ENCODE assay signal across 35 mouse cellular contexts in the genomic region with DNA sequence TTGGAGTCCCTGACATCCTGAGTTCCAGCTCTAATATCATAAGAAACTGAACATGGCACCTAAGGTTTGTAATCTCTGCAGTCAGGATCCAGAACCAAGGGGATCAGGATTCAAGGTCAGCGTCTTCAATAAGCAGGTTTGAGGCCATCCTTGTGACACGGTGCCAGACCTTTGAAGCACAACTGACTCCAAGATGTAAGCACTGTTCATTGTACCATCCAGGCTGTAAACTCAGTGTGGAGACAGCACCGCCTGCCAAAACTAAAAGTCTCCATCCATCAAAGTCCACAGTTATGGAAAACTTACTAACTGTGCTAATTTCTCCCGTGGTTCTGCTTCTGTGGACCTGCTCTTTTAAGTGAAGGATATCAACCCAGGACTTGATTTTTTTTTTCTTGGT. TPM values are rescaled to one million over a fixed set of nuclear protein-coding genes. Genes with fewer than 3 reads are reported as not detected.
DNase-seq lines count a peak whose midpoint lies in the region; TF ChIP-seq lines count a peak whose summit lies in the region.
"Had no signal": no experiment of that assay in that cellular context is flagged by ENCODE, and none has a peak within 500 bp of the region (broad histone marks: within the 10 kb centered on the region; RNA-seq: fewer than 3 reads in every experiment).

No protein-coding gene starts in this region.

- TF ChIP-seq EP300 in CH12.LX (IDR thresholded peaks at IDR 0.05; ENCODE audit: low read length) = no peak

- intact Hi-C loops in left cerebral cortex, postnatal 10 days (cut with DNase I) = loop anchor here (5.0 kb wide), 1 partner anchor 62 kb away; a partner anchor contains a TSS

- dilution Hi-C loops in CH12.LX (cut with MboI; ENCODE audit: extremely low pct_ligation_motif_present, extremely low pct_unique_long_range_greater_than_20kb, low sequenced_read_pairs) = no loop called here

- TF ChIP-seq CTCF in CH12.LX (conservative IDR thresholded peaks at IDR 0.05 in 1 of 2, IDR thresholded peaks at IDR 0.05 in 1 of 2; ENCODE audit: low read depth in 2 of 2, low read length in 2 of 2) = no peak
- TF ChIP-seq CTCF in bone marrow, adult 2 months (IDR thresholded peaks at IDR 0.05; ENCODE audit: control insufficient read depth, insufficient read depth, low read length) = no peak

- TF ChIP-seq POLR2A in CH12.LX (IDR thresholded peaks at IDR 0.05; ENCODE audit: low read depth, low read length) = no peak
- TF ChIP-seq POLR2A in bone marrow, adult 2 months (IDR thresholded peaks at IDR 0.05; ENCODE audit: borderline replicate concordance, control insufficient read depth, low read depth, low read length) = no peak

- no peak for TF ChIP-seq RAD21 in CH12.LX (IDR thresholded peaks at IDR 0.05; ENCODE audit: low read depth, low read length)

- H3K27ac ChIP-seq in CH12.LX (ENCODE audit: insufficient read depth, low read depth) = no peak overlapping the region
- H3K27ac ChIP-seq in bone marrow, adult 2 months (ENCODE audit: control insufficient read depth, insufficient read depth, low read depth, low read length, poor library complexity) = peak overlapping the region; percentile 10; the same call in 1 of the 2 replicates
- H3K27ac ChIP-seq: forebrain, embryonic 13.5 days; hindbrain, embryonic 10.5 days; hindbrain, embryonic 15.5 days; liver, embryonic 15.5 days; lung, embryonic 15.5 days; midbrain, embryonic 13.5 days; stomach, postnatal 0 days had no signal

- H3K36me3 ChIP-seq in CH12.LX (replicated peaks in 1 of 2; ENCODE audit: control insufficient read depth in 1 of 2, insufficient read depth in 1 of 2, low read length in 1 of 2) = no peaks in the 10 kb centered on the region
- H3K36me3 ChIP-seq: hindbrain, embryonic 10.5 days; hindbrain, embryonic 15.5 days; liver, embryonic 15.5 days; lung, embryonic 15.5 days; midbrain, embryonic 13.5 days had no signal

- H3K27me3 ChIP-seq in CH12.LX (replicated peaks) = no peaks in the 10 kb centered on the region
- H3K27me3 ChIP-seq: forebrain, embryonic 13.5 days; hindbrain, embryonic 15.5 days; liver, embryonic 15.5 days; lung, embryonic 15.5 days; megakaryocyte, embryonic 14.5 days; midbrain, embryonic 13.5 days; Patski had no signal

- no peaks in the 10 kb centered on the region for H3K9me3 ChIP-seq in CH12.LX (replicated peaks; ENCODE audit: low read length)
- H3K9me3 ChIP-seq: forebrain, embryonic 13.5 days; hindbrain, embryonic 10.5 days; hindbrain, embryonic 15.5 days; liver, embryonic 15.5 days; lung, embryonic 15.5 days; megakaryocyte, embryonic 14.5 days; midbrain, embryonic 13.5 days had no signal

- H3K4me2 ChIP-seq in CH12.LX (ENCODE audit: insufficient read depth, low read depth, poor library complexity, severe bottlenecking) = no peak overlapping the region
- H3K4me2 ChIP-seq: forebrain, embryonic 13.5 days; hindbrain, embryonic 15.5 days; liver, embryonic 15.5 days; lung, embryonic 15.5 days; midbrain, embryonic 13.5 days had no signal

- in situ Hi-C loops in CH12.LX (cut with MboI; ENCODE audit: low pct_ligation_motif_present, low pct_unique_long_range_greater_than_20kb, low sequenced_read_pairs) = no loop called here

- WGBS in bone marrow, adult 2 months = 85% methylated on average over 4 of the region's 4 CpGs

- peaks cover 8 to 53% of the 10 kb centered on the region in 2 experiments for H3K4me1 ChIP-seq in CH12.LX (ENCODE audit: control insufficient read depth in 1 of 2, insufficient read depth in 2 of 2)
- H3K4me1 ChIP-seq in bone marrow, adult 2 months (ENCODE audit: control insufficient read depth, insufficient read depth, low read length) = no peaks in the 10 kb centered on the region; the same call in 1 of the 2 replicates

- no peak overlapping the region for H3K4me3 ChIP-seq in CH12.LX (replicated peaks in 1 of 3; ENCODE audit: low read depth in 2 of 3, low read length in 2 of 3, poor library complexity in 1 of 3)
- H3K4me3 ChIP-seq in bone marrow, adult 2 months (replicated peaks; ENCODE audit: control insufficient read depth, low read depth, low read length) = no peak overlapping the region
- H3K4me3 ChIP-seq: forebrain, embryonic 13.5 days; hindbrain, embryonic 10.5 days; hindbrain, embryonic 15.5 days; liver, embryonic 15.5 days; lung, embryonic 15.5 days; megakaryocyte, embryonic 14.5 days; midbrain, embryonic 13.5 days had no signal

- 0 out of 2 replicates have a peak overlapping the region, but pooled peaks have one; percentile 31 for H3K9ac ChIP-seq in CH12.LX (ENCODE audit: insufficient read depth, low read depth)
- H3K9ac ChIP-seq: forebrain, embryonic 13.5 days; hindbrain, embryonic 15.5 days; liver, embryonic 15.5 days; lung, embryonic 15.5 days; midbrain, embryonic 13.5 days had no signal

- H3K79me2 ChIP-seq in CH12.LX (replicated peaks; ENCODE audit: control insufficient read depth, extremely low read depth, insufficient read depth, poor library complexity, severe bottlenecking) = peaks cover 30% of the 10 kb centered on the region

- peak; percentile 22 to 30 for DNase-seq in adrenal gland, postnatal 36 days
- no peak for DNase-seq in adrenal gland, postnatal 10 days
- DNase-seq in kidney, adult 9 months = peak; percentile 48
- DNase-seq in kidney, adult 11 months = no peak
- no peak for DNase-seq in CH12.LX (ENCODE audit: extremely low read depth)
- DNase-seq in left cerebral cortex, postnatal 10 days (ENCODE audit: extremely low spot score in 1 of 2, low spot score in 2 of 2) = no peak
- no peak for DNase-seq in ovary, adult 18-20 months (ENCODE audit: low spot score)
- DNase-seq: adrenal gland, adult 8-10 months; cerebellum, adult 8-10 months; cerebellum, postnatal 25 days; gastrocnemius, postnatal 14 days; heart, adult 18-20 months; heart, postnatal 14 days; kidney, adult 8-10 months; kidney, postnatal 10 days; layer of hippocampus, adult 9-11 months; liver; lung, postnatal 36 days; retina, postnatal 1 day; right cerebral cortex, postnatal 25 days; spleen, adult 18-20 months; thymus, adult 18-20 months; thymus, postnatal 25 days had no signal

TF ChIP-seq in CH12.LX, 34 proteins besides CTCF, POLR2A, EP300 and RAD21:
- TF ChIP-seq NELFE (IDR thresholded peaks at IDR 0.05; ENCODE audit: low read depth, low read length) (no peak), E2F4 (IDR thresholded peaks at IDR 0.05; ENCODE audit: insufficient replicate concordance, low read depth, low read length) (no peak), JUN (IDR thresholded peaks at IDR 0.05; ENCODE audit: insufficient read depth, low read depth, low read length) (no peak)

RNA-seq across cellular contexts. Expression of a gene that starts 2.5 kb away (rescaled TPM):
- total RNA-seq in adrenal gland, postnatal 36 days (2021) = 100 to 1,000 TPM; 117 to 119 TPM
- total RNA-seq in adrenal gland, postnatal 10 days (2021) = 100 to 1,000 TPM; 107 to 121 TPM
- total RNA-seq in CH12.LX (2012; rRNA removed) (55.4 and 82.4 TPM in 2 replicates), CH12.LX (2014; rRNA removed) (81.8 and 98.8 TPM in 2 replicates)
- polyA plus RNA-seq in CH12.LX (2012; ENCODE audit: insufficient read length, low read depth) = 233 and 244 TPM in 2 replicates
- polyA plus RNA-seq in bone marrow, adult 2 months (2011; ENCODE audit: insufficient read depth, insufficient read length, low replicate concordance, missing spikeins) = 62.9 and 88.7 TPM in 2 replicates
- 100 to 1,000 TPM; 127 to 134 TPM for total RNA-seq in left cerebral cortex, postnatal 10 days (2021)

RNA-seq across cellular contexts. Expression of a gene that starts 59.9 kb away (rescaled TPM):
- 1 to 10 TPM; 4.2 to 7.6 TPM for total RNA-seq in adrenal gland, postnatal 36 days (2021)
- 1 to 10 TPM; 4.0 to 4.2 TPM for total RNA-seq in adrenal gland, postnatal 10 days (2021)
- total RNA-seq in CH12.LX (2012; rRNA removed) (0.08 TPM in 2 replicates), CH12.LX (2014; rRNA removed) (not detected in 2 replicates)
- not detected in 2 replicates for polyA plus RNA-seq in CH12.LX (2012; ENCODE audit: insufficient read length, low read depth)
- 2.0 and 3.6 TPM in 2 replicates for polyA plus RNA-seq in bone marrow, adult 2 months (2011; ENCODE audit: insufficient read depth, insufficient read length, low replicate concordance, missing spikeins)
- total RNA-seq in left cerebral cortex, postnatal 10 days (2021) = 1 to 10 TPM; 5.8 to 5.9 TPM
- total RNA-seq: MEL had no signal
- polyA plus RNA-seq: CD4-positive, CD25-positive, alpha-beta regulatory T cell, adult 4 months had no signal

Comparison
In these comparisons a context has a peak if more than half of its experiments do, and no peak if none do; other contexts are left out.
1. DNase-seq: peak in adrenal gland, postnatal 36 days (2 of 2) and kidney, adult 9 months (single experiment); none in adrenal gland, postnatal 10 days (single experiment), kidney, adult 11 months (single experiment), CH12.LX (single experiment), left cerebral cortex, postnatal 10 days (0 of 2) and ovary, adult 18-20 months (single experiment).
2. RNA of a gene that starts 59.9 kb away (total RNA-seq): 4.2 to 7.6 TPM in adrenal gland, postnatal 36 days, 5.8 to 5.9 TPM in left cerebral cortex, postnatal 10 days and 4.0 to 4.2 TPM in adrenal gland, postnatal 10 days; 0.08 TPM in CH12.LX; every median in the first group is over 4 times any median in the second.